Mouse (Mus musculus) sigmoid colon, adult 10 weeks (tissue): ENCODE results near the gene Dnah9. TPM values are rescaled to one million over a fixed set of nuclear protein-coding genes. Genes with fewer than 3 reads are reported as not detected.

Experiments
- polyA plus RNA-seq: library from polyadenylated mRNA; stranded (reverse); fragments of 350-450 nt; fragmentation: Illumina TruSeq; extraction: RNeasy Lipid Tissue Mini Kit (QIAGEN cat#74804); gene quantifications from one replicate; pipeline ENCODE4 v1.2.3, GENCODE M21; 2014; ENCODE audit warnings: low read depth, low replicate concordance

Gene Dnah9
- polyA plus RNA-seq, result 0.13 TPM

DNA sequence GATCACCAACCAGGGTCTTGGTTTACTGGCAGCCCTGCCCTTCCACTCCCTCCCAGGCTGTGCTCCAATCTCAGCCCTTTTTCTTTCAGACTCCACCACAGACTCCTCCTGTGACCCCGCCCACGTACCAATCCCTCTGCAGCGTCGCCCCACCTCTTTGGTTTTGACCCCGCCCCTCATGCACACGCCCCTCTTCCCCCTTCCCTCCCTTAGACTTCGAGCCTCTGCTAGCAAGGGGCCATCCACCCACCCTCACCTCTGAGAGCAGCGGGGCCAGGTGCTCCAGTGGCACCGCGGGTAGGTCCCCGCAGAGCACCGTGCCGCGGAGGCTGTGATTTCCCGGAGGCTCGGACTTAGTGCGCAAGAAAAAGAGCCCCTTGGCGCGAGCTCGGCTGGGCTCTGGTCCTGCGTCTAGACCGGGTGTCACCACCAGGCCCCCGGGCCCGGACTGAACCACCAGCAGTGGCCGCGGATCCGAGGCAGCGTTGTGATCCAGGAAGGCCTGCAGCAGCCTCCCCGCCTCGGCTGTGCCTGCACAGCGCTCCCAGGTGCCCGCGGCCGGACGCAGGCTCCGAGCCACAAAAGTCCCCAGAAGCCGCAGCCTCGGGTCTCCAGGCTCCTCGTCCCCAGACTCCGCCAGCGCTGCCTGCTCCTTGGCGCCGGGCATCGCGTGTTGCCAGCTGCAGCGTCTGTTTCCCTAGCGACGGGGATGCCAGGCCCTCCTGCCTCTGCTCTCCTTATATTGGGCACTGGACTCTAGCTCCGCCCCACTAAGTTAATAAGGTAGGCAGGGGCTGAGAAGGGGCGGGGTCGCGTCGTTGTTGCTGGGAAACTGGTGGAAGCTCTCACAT is at the start of gene Dnah9:
Gene Dnah9, minus strand, starts transcription at position 751 of the 851 bp plus-strand sequence.

DNA sequence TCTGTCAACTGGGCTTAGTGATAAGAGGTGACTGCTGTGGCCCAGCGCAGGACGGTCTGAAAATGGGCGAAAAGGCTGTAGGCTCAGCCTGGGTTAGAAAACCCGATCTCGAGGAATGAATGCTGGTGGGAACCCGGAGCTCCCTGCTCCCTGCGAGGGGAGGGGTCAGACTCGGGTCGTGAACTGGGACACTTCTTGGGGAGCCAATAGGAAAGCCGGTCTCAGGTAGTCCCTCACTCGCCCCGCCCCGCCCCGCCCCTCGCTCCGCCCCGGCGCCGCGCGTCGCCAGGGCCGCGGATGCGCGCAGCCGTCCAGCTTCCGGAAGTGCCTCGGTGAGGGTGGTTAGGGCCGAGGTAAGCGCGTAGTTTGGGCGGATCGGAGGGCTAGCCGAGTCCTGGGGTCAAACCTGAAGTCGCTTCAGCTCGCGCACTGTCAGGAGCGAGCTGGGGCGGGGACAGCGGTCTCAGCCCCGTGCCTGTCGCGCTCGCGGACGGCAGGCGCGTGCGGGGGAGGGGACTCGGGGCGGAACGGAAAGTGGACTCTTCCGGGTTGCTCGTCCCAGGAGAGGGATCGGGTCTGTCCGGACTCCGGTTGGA is 361.3 kb downstream of the Dnah9 start, which contains the start of gene Zkscan6:
Gene Zkscan6, plus strand, starts transcription at position 267 of the 596 bp plus-strand sequence.

DNA sequence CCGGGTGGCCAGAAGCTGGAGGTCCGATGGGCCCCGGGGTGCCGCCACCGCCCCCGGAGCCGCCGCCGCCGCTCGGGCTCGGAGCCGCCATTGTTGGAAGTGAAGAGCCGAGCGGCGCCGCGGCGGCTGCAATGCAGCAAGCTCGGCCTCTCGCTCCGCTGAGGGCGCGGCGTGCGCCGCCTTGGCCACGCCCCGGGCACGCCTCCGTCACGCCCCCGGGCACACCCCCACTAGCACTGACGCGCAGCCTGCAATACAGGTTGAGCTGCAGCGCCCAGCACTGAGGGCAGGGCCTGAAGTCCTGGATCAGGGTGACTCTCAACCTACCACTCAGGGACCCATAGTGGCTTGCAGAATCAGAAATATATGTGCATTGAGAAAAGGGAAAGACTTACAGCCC is 380.2 kb downstream of the Dnah9 start, which contains the start of gene Map2k4:
Gene Map2k4, minus strand, starts transcription at position 144 of the 400 bp plus-strand sequence.

